Mouse (Mus musculus) testis, adult 2 months (tissue): Measurements from ENCODE around the gene Lars2.

Experiments used
- CTCF ChIP-seq: fragments of 200-500 bp; IDR thresholded peaks from 2 replicates; pipeline ENCODE4 v1.5.1; 2012; ENCODE audit warnings: low read depth, mild to moderate bottlenecking, inconsistent platforms, low read length, moderate library complexity; ENCODE audit not compliant: control insufficient read depth, insufficient read depth, insufficient replicate concordance
- POLR2A ChIP-seq: fragments of 200-500 bp; IDR thresholded peaks from 2 replicates; pipeline ENCODE4 v1.6.1; 2012; ENCODE audit warnings: low read depth, mild to moderate bottlenecking, inconsistent platforms, low read length, moderate library complexity; ENCODE audit not compliant: control insufficient read depth

DNA sequence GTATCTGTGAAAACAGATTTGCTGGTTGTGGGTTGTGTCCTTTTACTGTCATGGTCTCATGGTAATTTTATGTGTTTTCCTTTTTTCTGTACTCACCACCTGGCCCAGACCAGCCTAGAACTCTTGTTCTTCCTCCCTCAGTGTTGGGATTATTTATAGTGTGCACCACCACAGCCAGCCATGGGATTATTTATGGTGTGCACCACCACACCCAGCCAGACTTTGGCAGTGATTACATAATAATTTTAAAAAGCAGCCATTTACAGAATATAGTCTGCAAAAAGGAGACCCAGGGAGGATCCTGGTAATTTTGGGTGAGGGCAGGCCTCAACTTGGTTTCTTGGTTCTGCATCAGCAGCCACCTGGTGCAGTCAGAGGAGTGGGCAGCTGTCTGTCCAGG is 81.9 kb downstream of the Lars2 start:
- TF ChIP-seq CTCF = no peak
- no peak for TF ChIP-seq POLR2A
